Comparison of ENCODE assay signal across 15 mouse cellular contexts in genomic region chr10:91207275-91207674, GRCm38 (mm10). TPM values are rescaled to one million over a fixed set of nuclear protein-coding genes. Genes with fewer than 3 reads are reported as not detected.
DNase-seq lines count a peak whose midpoint lies in the region; ATAC-seq and TF ChIP-seq lines count a peak whose summit lies in the region.
"Had no signal": no experiment of that assay in that cellular context is flagged by ENCODE, and none has a peak within 500 bp of the region (broad histone marks: within the 10 kb centered on the region; RNA-seq: fewer than 3 reads in every experiment).

No protein-coding gene starts in this region.

- dilution Hi-C loops in CH12.LX (cut with MboI; ENCODE audit: extremely low pct_ligation_motif_present, extremely low pct_unique_long_range_greater_than_20kb, low sequenced_read_pairs), result no loop called here

- H3K9ac ChIP-seq in liver, embryonic 14.5 days (replicated peaks), result no peak overlapping the region
- H3K9ac ChIP-seq in CH12.LX (ENCODE audit: insufficient read depth, low read depth), result no peak overlapping the region
- no peak overlapping the region for H3K9ac ChIP-seq in limb, embryonic 14.5 days (ENCODE audit: low read depth, low read length, severe bottlenecking)
- H3K9ac ChIP-seq: hindbrain, embryonic 13.5 days had no signal

- DNase-seq in gastrocnemius, adult 2 months, result no peak
- no peak for DNase-seq in gastrocnemius, postnatal 25 days
- DNase-seq in liver, embryonic 14.5 days (ENCODE audit: low read depth in 3 of 3, low spot score in 3 of 3), result no peak
- no peak for DNase-seq in liver
- no peak for DNase-seq in CH12.LX (ENCODE audit: extremely low read depth)
- DNase-seq in limb, embryonic 14.5 days (ENCODE audit: low spot score), result no peak
- no peak for DNase-seq in cerebellum, adult 2 months
- DNase-seq in yolk sac, embryonic 10.5 days (ENCODE audit: low spot score), result no peak
- DNase-seq: adrenal gland, adult 2 months; cerebellum, postnatal 14 days; kidney, adult 8-10 months; right cerebral cortex, postnatal 14 days; thymus, adult 2 months had no signal

- no peaks in the 10 kb centered on the region for H3K79me2 ChIP-seq in CH12.LX (replicated peaks; ENCODE audit: control insufficient read depth, extremely low read depth, insufficient read depth, poor library complexity, severe bottlenecking)

- peak; percentile 35 for TF ChIP-seq RAD21 in CH12.LX (IDR thresholded peaks at IDR 0.05; ENCODE audit: low read depth, low read length)

- in situ Hi-C loops in CH12.LX (cut with MboI; ENCODE audit: low pct_ligation_motif_present, low pct_unique_long_range_greater_than_20kb, low sequenced_read_pairs), result no loop called here

- no peak for TF ChIP-seq EP300 in liver, embryonic 14.5 days (IDR thresholded peaks at IDR 0.05; ENCODE audit: low read depth)
- TF ChIP-seq EP300 in CH12.LX (IDR thresholded peaks at IDR 0.05; ENCODE audit: low read length), result no peak

- H3K27ac ChIP-seq in gastrocnemius, adult 2 months, result no peak overlapping the region
- H3K27ac ChIP-seq in liver, embryonic 14.5 days, result no peak overlapping the region
- H3K27ac ChIP-seq in CH12.LX (ENCODE audit: insufficient read depth, low read depth), result no peak overlapping the region
- H3K27ac ChIP-seq in limb, embryonic 14.5 days (replicated peaks; ENCODE audit: low read depth, low read length), result peak overlapping the region; percentile 40; the same call in 1 of the 2 replicates
- no peak overlapping the region for H3K27ac ChIP-seq in cerebellum, adult 2 months (ENCODE audit: insufficient read depth, low read length)
- H3K27ac ChIP-seq: hindbrain, embryonic 13.5 days; midbrain, embryonic 10.5 days had no signal

- no peak for TF ChIP-seq POLR2A in CH12.LX (IDR thresholded peaks at IDR 0.05; ENCODE audit: low read depth, low read length)
- TF ChIP-seq POLR2A in limb, embryonic 14.5 days (IDR thresholded peaks at IDR 0.05; ENCODE audit: borderline replicate concordance, extremely low read depth, insufficient read depth, insufficient read length), result no peak
- no peak for TF ChIP-seq POLR2A in cerebellum, adult 2 months (IDR thresholded peaks at IDR 0.05; ENCODE audit: borderline replicate concordance, insufficient read depth, low read length)

- no peak overlapping the region for H3K4me3 ChIP-seq in gastrocnemius, adult 2 months
- H3K4me3 ChIP-seq in liver, embryonic 14.5 days (ENCODE audit: insufficient read depth in 1 of 2, low read depth in 2 of 2, low read length in 2 of 2), result no peak overlapping the region
- no peak overlapping the region for H3K4me3 ChIP-seq in CH12.LX (replicated peaks in 1 of 3; ENCODE audit: low read depth in 2 of 3, low read length in 2 of 3, poor library complexity in 1 of 3)
- no peak overlapping the region for H3K4me3 ChIP-seq in limb, embryonic 14.5 days (replicated peaks; ENCODE audit: low read length)
- H3K4me3 ChIP-seq in cerebellum, adult 2 months (replicated peaks; ENCODE audit: insufficient read depth, low read depth, low read length), result no peak overlapping the region
- H3K4me3 ChIP-seq: hindbrain, embryonic 13.5 days; midbrain, embryonic 10.5 days had no signal

- TF ChIP-seq CTCF in gastrocnemius, adult 2 months (IDR thresholded peaks at IDR 0.05), result peak; percentile 36
- peak; percentile 39 for TF ChIP-seq CTCF in liver, embryonic 14.5 days (IDR thresholded peaks at IDR 0.05; ENCODE audit: low read depth)
- peak; percentile 8 to 55; a peak in 2 of 4 replicates for TF ChIP-seq CTCF in CH12.LX (conservative IDR thresholded peaks at IDR 0.05 in 1 of 2, IDR thresholded peaks at IDR 0.05 in 1 of 2; ENCODE audit: low read depth in 2 of 2, low read length in 2 of 2)
- no peak for TF ChIP-seq CTCF in cerebellum, adult 2 months (IDR thresholded peaks at IDR 0.05; ENCODE audit: borderline replicate concordance, insufficient read depth, low read depth, low read length)

- no peak for ATAC-seq in liver, embryonic 14.5 days (ENCODE audit: insufficient read depth)
- no peak for ATAC-seq in limb, embryonic 14.5 days (ENCODE audit: low FRiP score, low read depth)

- intact Hi-C loops in gastrocnemius, adult 2 months (cut with DNase I), result no loop called here

- H3K4me1 ChIP-seq in liver, embryonic 14.5 days (replicated peaks; ENCODE audit: control insufficient read depth in 2 of 2, insufficient read depth in 2 of 2, low read length in 1 of 2), result no peaks in the 10 kb centered on the region
- peaks cover 5 to 14% of the 10 kb centered on the region in 2 experiments for H3K4me1 ChIP-seq in CH12.LX (ENCODE audit: control insufficient read depth in 1 of 2, insufficient read depth in 2 of 2)
- H3K4me1 ChIP-seq in limb, embryonic 14.5 days (ENCODE audit: control insufficient read depth, insufficient read depth, low read length), result peaks cover 15% of the 10 kb centered on the region
- no peaks in the 10 kb centered on the region for H3K4me1 ChIP-seq in cerebellum, adult 2 months (ENCODE audit: control insufficient read depth, insufficient read depth, low read length)
- H3K4me1 ChIP-seq: midbrain, embryonic 10.5 days had no signal

- no peak overlapping the region for H3K4me2 ChIP-seq in liver, embryonic 14.5 days (ENCODE audit: low read depth)
- no peak overlapping the region for H3K4me2 ChIP-seq in CH12.LX (ENCODE audit: insufficient read depth, low read depth, poor library complexity, severe bottlenecking)
- H3K4me2 ChIP-seq in limb, embryonic 14.5 days (replicated peaks; ENCODE audit: low read depth, low read length, severe bottlenecking), result no peak overlapping the region
- H3K4me2 ChIP-seq: hindbrain, embryonic 13.5 days had no signal

- no peaks in the 10 kb centered on the region for H3K36me3 ChIP-seq in liver, embryonic 14.5 days (replicated peaks; ENCODE audit: control insufficient read depth, insufficient read depth, low read depth)
- no peaks in the 10 kb centered on the region for H3K36me3 ChIP-seq in CH12.LX (replicated peaks in 1 of 2; ENCODE audit: control insufficient read depth in 1 of 2, insufficient read depth in 1 of 2, low read length in 1 of 2)
- H3K36me3 ChIP-seq in limb, embryonic 14.5 days (ENCODE audit: control insufficient read depth, insufficient read depth, low read length), result no peaks in the 10 kb centered on the region
- H3K36me3 ChIP-seq: hindbrain, embryonic 13.5 days; midbrain, embryonic 10.5 days had no signal

- H3K27me3 ChIP-seq in liver, embryonic 14.5 days (ENCODE audit: control insufficient read depth, insufficient read depth, low read length), result no peaks in the 10 kb centered on the region
- no peaks in the 10 kb centered on the region for H3K27me3 ChIP-seq in CH12.LX (replicated peaks)
- H3K27me3 ChIP-seq in limb, embryonic 14.5 days (ENCODE audit: control insufficient read depth, insufficient read depth, low read length), result no peaks in the 10 kb centered on the region
- no peaks in the 10 kb centered on the region for H3K27me3 ChIP-seq in cerebellum, adult 2 months (ENCODE audit: control insufficient read depth, insufficient read depth, low read length)
- H3K27me3 ChIP-seq: hindbrain, embryonic 13.5 days had no signal

- no peaks in the 10 kb centered on the region for H3K9me3 ChIP-seq in liver, embryonic 14.5 days (ENCODE audit: control insufficient read depth, low read length)
- H3K9me3 ChIP-seq in CH12.LX (replicated peaks; ENCODE audit: low read length), result no peaks in the 10 kb centered on the region
- H3K9me3 ChIP-seq in limb, embryonic 14.5 days (ENCODE audit: control insufficient read depth, low read length), result no peaks in the 10 kb centered on the region
- H3K9me3 ChIP-seq: hindbrain, embryonic 13.5 days; midbrain, embryonic 10.5 days had no signal

TF ChIP-seq in CH12.LX, 34 proteins besides CTCF, POLR2A, EP300 and RAD21:
- TF ChIP-seq ZC3H11A (IDR thresholded peaks at IDR 0.05; ENCODE audit: low read depth, low read length), result no peak

RNA-seq across cellular contexts. Expression of gene Tmpo, which starts 26.2 kb away (rescaled TPM):
- total RNA-seq in gastrocnemius, adult 2 months (2021), result 10 to 100 TPM; 62.2 to 83.0 TPM
- 10 to 100 TPM; 43.5 to 46.7 TPM for total RNA-seq in gastrocnemius, postnatal 25 days (2021)
- 79.8 and 111 TPM in 2 replicates for polyA plus RNA-seq in liver, embryonic 14.5 days (2012; rRNA removed)
- 116 and 130 TPM in 2 replicates for polyA plus RNA-seq in liver, embryonic 14.5 days (2014; fragmentation: Nextera tagmentation; extraction: Ambion mirVana)
- total RNA-seq in CH12.LX (2012; rRNA removed) (163 and 179 TPM in 2 replicates), CH12.LX (2014; rRNA removed) (467 and 525 TPM in 2 replicates)
- 177 and 198 TPM in 2 replicates for polyA plus RNA-seq in CH12.LX (2012; ENCODE audit: insufficient read length, low read depth)
- 285 and 340 TPM in 2 replicates for polyA plus RNA-seq in limb, embryonic 14.5 days (2012; rRNA removed)
- 239 and 276 TPM in 2 replicates for polyA plus RNA-seq in limb, embryonic 14.5 days (2014; fragmentation: Nextera tagmentation; extraction: Ambion mirVana)
- 47.5 and 49.8 TPM in 2 replicates for polyA plus RNA-seq in cerebellum, adult 2 months (2012; rRNA removed)
